Mouse (Mus musculus): ENCODE data around the gene Stn1.
A peak's percentile ranks its signal among the peaks of the same experiment; 100 is the strongest.

The Stn1 gene

GRCm38 (mm10) chr19:47468750-47469149 lies 68.6 kb downstream of the Stn1 start:
- DNase-seq (ENCODE audit: low read depth), result no peak

- no peak for DNase-seq (ENCODE audit: low read depth)
Observed at GRCm38 (mm10) chr19:47466775-47467174, 70.5 kb downstream of the Stn1 start.

- peak; percentile 37 for DNase-seq (ENCODE audit: low read depth)
Observed at GRCm38 (mm10) chr19:47465467-47465866, 71.8 kb downstream of the Stn1 start.

- no peak for DNase-seq (ENCODE audit: low read depth)
Observed at GRCm38 (mm10) chr19:47464304-47465241, 72.7 kb downstream of the Stn1 start, which contains the start of gene Sh3pxd2a. Gene Sh3pxd2a, minus strand, starts transcription at chr19:47464401.

- DNase-seq (ENCODE audit: low read depth), result no peak
Observed at GRCm38 (mm10) chr19:47463636-47464303, 73.5 kb downstream of the Stn1 start.

GRCm38 (mm10) chr19:47463206-47463605 lies 74.1 kb downstream of the Stn1 start:
- no peak for DNase-seq (ENCODE audit: low read depth)

GRCm38 (mm10) chr19:47462725-47463124 lies 74.6 kb downstream of the Stn1 start:
- DNase-seq (ENCODE audit: low read depth), result no peak

- no peak for DNase-seq (ENCODE audit: low read depth)
Observed at GRCm38 (mm10) chr19:47461838-47462237, 75.5 kb downstream of the Stn1 start.

- no peak for DNase-seq (ENCODE audit: low read depth)
Observed at GRCm38 (mm10) chr19:47461386-47461785, 75.9 kb downstream of the Stn1 start.

GRCm38 (mm10) chr19:47460120-47460960 lies 77.0 kb downstream of the Stn1 start:
- no peak for DNase-seq (ENCODE audit: low read depth)

GRCm38 (mm10) chr19:47459214-47459613 lies 78.1 kb downstream of the Stn1 start:
- DNase-seq (ENCODE audit: low read depth), result no peak

- DNase-seq (ENCODE audit: low read depth), result peak; percentile 87
Observed at GRCm38 (mm10) chr19:47458504-47459161, 78.7 kb downstream of the Stn1 start.

GRCm38 (mm10) chr19:47457711-47458503 lies 79.4 kb downstream of the Stn1 start:
- DNase-seq (ENCODE audit: low read depth), result peak; percentile 10

GRCm38 (mm10) chr19:47456021-47456420 lies 81.3 kb downstream of the Stn1 start:
- peak; percentile 71 for DNase-seq (ENCODE audit: low read depth)

GRCm38 (mm10) chr19:47455001-47455755 lies 82.1 kb downstream of the Stn1 start:
- peak; percentile 56 for DNase-seq (ENCODE audit: low read depth)

- DNase-seq (ENCODE audit: low read depth), result no peak
Observed at GRCm38 (mm10) chr19:47454167-47455000, 82.9 kb downstream of the Stn1 start.

- DNase-seq (ENCODE audit: low read depth), result no peak
Observed at GRCm38 (mm10) chr19:47453352-47453751, 84.0 kb downstream of the Stn1 start.

- DNase-seq (ENCODE audit: low read depth), result no peak
Observed at GRCm38 (mm10) chr19:47452682-47453081, 84.6 kb downstream of the Stn1 start.

GRCm38 (mm10) chr19:47452211-47452610 lies 85.1 kb downstream of the Stn1 start:
- no peak for DNase-seq (ENCODE audit: low read depth)

All from 416B (cell line).